Mouse (Mus musculus) heart, postnatal 0 days (tissue): Measurements from ENCODE around the gene Zfp420.

ENCODE experiments used
- CTCF ChIP-seq: IDR thresholded peaks from 2 replicates; pipeline ENCODE4 v1.5.1; 2016; ENCODE audit warnings: antibody characterized with exemption, control low read depth, low read depth
- EP300 ChIP-seq: IDR thresholded peaks from 2 replicates; pipeline ENCODE4 v1.6.1; 2016; ENCODE audit warnings: antibody characterized with exemption, low read depth

DNA sequence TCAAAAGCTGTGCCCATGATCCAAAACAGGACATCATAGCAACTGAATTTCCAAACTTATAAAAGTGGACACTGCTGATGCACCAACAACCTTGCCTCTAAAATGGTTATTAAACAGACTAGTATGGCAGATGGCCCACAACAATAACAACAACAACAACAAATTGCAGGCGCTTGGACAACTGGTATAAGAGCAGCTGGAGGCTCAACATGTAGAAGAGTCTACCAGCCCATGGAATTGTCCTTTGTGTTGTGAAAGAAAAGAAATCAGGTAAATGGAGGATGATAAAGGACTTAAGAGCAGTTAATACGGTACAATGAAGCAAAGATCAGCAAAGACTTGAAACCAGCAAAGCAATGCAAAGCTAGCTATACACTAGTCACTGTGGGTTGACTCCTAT, 45.4 kb upstream of the Zfp420 start:
- TF ChIP-seq CTCF (no peak), EP300 (no peak)
